Mouse (Mus musculus) myocyte (in vitro differentiated cells): Measurements from ENCODE around the gene Cdkl5. TPM values are rescaled to one million over a fixed set of nuclear protein-coding genes. Genes with fewer than 3 reads are reported as not detected.

Experiments used
- H3K27me3 ChIP-seq: one replicate; pipeline ENCODE4 v1.6.1; 2011; ENCODE audit not compliant: control insufficient read depth, insufficient read depth, insufficient read length
- H3K36me3 ChIP-seq: one replicate; pipeline ENCODE4 v1.6.1; 2011; ENCODE audit not compliant: control insufficient read depth, insufficient read depth
- H3K4me2 ChIP-seq: one replicate; pipeline ENCODE4 v1.6.1; 2011; ENCODE audit warnings: low read depth, control low read depth
- H3K4me3 ChIP-seq: one replicate; pipeline ENCODE4 v1.5.1; 2011; ENCODE audit warnings: mild to moderate bottlenecking, control low read depth, moderate library complexity
- H3K79me2 ChIP-seq: one replicate; pipeline ENCODE4 v1.6.1; 2011; ENCODE audit not compliant: control insufficient read depth, insufficient read depth
- H3ac ChIP-seq: one replicate; pipeline ENCODE4 v1.6.1; 2011; ENCODE audit not compliant: control insufficient read depth, insufficient read length
- CEBPB ChIP-seq: IDR thresholded peaks from 2 replicates; pipeline ENCODE4 v1.6.1; 2011; ENCODE audit warnings: mild to moderate bottlenecking, moderate library complexity; ENCODE audit not compliant: poor library complexity, insufficient read depth, severe bottlenecking
- MAX ChIP-seq: IDR thresholded peaks from one replicate; pipeline ENCODE4 v1.6.1; 2011; ENCODE audit warnings: low read depth, mild to moderate bottlenecking, control low read depth
- MYOD1 ChIP-seq, 3 experiments: IDR thresholded peaks; one replicate each; pipeline ENCODE4 v1.6.1; 2011; ENCODE audit warnings: control low read depth in 2 of 3, low read depth in 2 of 3, mild to moderate bottlenecking in 2 of 3, moderate library complexity in 1 of 3; ENCODE audit not compliant: insufficient read length in 2 of 3, control insufficient read depth in 1 of 3
- MYOG ChIP-seq, 3 experiments: IDR thresholded peaks; one replicate each; pipeline ENCODE4 v1.6.1; 2011; ENCODE audit warnings: control low read depth in 2 of 3, low read depth in 2 of 3, mild to moderate bottlenecking in 2 of 3; ENCODE audit not compliant: insufficient read length in 2 of 3, control insufficient read depth in 1 of 3, insufficient read depth in 1 of 3
- REST ChIP-seq: IDR thresholded peaks from one replicate; pipeline ENCODE4 v1.6.1; 2011; ENCODE audit warnings: mild to moderate bottlenecking, control low read depth, moderate library complexity; ENCODE audit not compliant: insufficient read depth, insufficient read length
- SRF ChIP-seq: IDR thresholded peaks from one replicate; pipeline ENCODE4 v1.6.1; 2011; ENCODE audit warnings: low read depth; ENCODE audit not compliant: control insufficient read depth, insufficient read length
- USF1 ChIP-seq: IDR thresholded peaks from one replicate; pipeline ENCODE4 v1.6.1; 2011; ENCODE audit warnings: low read depth, mild to moderate bottlenecking, control low read depth, moderate library complexity
- polyA plus RNA-seq: library from polyadenylated mRNA; unstranded; fragments of >200 nt; fragmentation: generic; extraction: Trizol; gene quantifications from one replicate; pipeline ENCODE4 v1.2.1, GENCODE M21; 2012; ENCODE audit warnings: missing spikeins

Cdkl5 gene
- polyA plus RNA-seq, 1 experiment: 0.43 TPM

DNA sequence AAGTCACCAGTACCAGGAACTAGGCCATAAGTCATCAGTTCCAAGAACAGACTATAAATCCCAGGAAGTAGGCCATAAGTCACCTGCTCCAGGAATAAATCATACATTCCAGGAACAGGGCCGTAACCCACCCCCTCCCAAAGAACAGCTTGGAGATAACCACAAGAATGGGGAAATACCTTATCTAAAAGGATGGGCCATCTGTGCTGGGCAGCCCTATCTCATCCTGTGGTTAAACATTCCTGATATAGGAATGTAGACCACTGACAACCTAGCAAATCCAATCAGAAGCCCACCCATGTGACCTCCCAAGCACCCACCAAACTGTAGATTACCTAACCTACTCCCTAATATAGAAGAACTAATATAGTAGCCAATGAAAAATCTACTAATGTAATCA is 249.1 kb downstream of the Cdkl5 start:
- no peaks in the 10 kb centered on the region for H3K27me3 ChIP-seq
- no peak overlapping the region for H3ac ChIP-seq
- H3K79me2 ChIP-seq: no peaks in the 10 kb centered on the region
- no peaks in the 10 kb centered on the region for H3K36me3 ChIP-seq
- no peak overlapping the region for H3K4me3 ChIP-seq
- TF ChIP-seq CEBPB (no peak), MYOD1 (IDR thresholded peaks at IDR 0.05; ENCODE audit: control insufficient read depth in 1 of 3, insufficient read length in 2 of 3, low read depth in 2 of 3) (no peak), MYOG (IDR thresholded peaks at IDR 0.05; ENCODE audit: control insufficient read depth in 1 of 3, insufficient read depth in 1 of 3, insufficient read length in 2 of 3, low read depth in 2 of 3) (no peak), SRF (no peak), REST (no peak), MAX (no peak)
- no peak overlapping the region for H3K4me2 ChIP-seq

DNA sequence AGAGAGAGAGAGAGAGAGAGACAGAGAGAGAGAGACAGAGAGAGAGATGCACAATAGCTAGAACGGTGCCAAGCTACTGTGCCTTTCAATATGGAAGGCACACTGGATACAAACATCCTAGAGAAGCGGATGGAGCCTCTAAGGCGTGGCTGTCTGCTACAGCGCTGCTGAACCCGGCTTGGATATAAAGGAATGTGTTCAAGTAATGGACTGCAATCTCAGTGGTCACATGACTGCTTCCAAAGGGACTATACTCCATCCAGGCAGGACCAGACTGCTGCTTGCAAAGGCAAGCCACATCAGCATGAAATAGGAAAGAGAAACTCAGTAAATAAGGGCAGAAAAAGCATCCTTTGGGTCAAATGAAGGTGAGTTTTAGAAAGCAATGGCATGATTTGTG is 258.9 kb downstream of the Cdkl5 start, which contains the start of gene Ppef1:
Gene Ppef1 (minus strand): TSS at position 116 of the 400 bp plus-strand sequence.
- Histone ChIP-seq H3K4me3 (no peak within 1 kb of the TSS), H3K36me3 (no peaks in the 10 kb centered on the region), H3K4me2 (no peak within 1 kb of the TSS), H3K27me3 (no peaks in the 10 kb centered on the region), H3K79me2 (no peaks in the 10 kb centered on the region), H3ac (no peak within 1 kb of the TSS)
- peak; percentile 42 for TF ChIP-seq USF1
- no peak for TF ChIP-seq SRF

Other genes with a start within 250 kb of the Cdkl5 start
- 0.02 TPM for gene Rs1, start 226.7 kb downstream of the Cdkl5 start, polyA plus RNA-seq
- gene Gja6, start 87.7 kb downstream of the Cdkl5 start, polyA plus RNA-seq: 0.19 TPM
- gene Scml2, start 122.5 kb upstream of the Cdkl5 start, polyA plus RNA-seq: not detected